Mouse (Mus musculus) myocyte (in vitro differentiated cells): ENCODE results near the gene BC003965.

Source experiments
- E2F4 ChIP-seq: IDR thresholded peaks from one replicate; pipeline ENCODE4 v1.6.1; 2011; ENCODE audit warnings: mild to moderate bottlenecking, control low read depth, moderate library complexity; ENCODE audit not compliant: insufficient read depth
- POLR2A ChIP-seq: IDR thresholded peaks from one replicate; pipeline ENCODE4 v1.6.1; 2011; ENCODE audit warnings: low read depth, mild to moderate bottlenecking, control low read depth, moderate library complexity; ENCODE audit not compliant: insufficient read length
- POLR2AphosphoS2 ChIP-seq: IDR thresholded peaks from one replicate; pipeline ENCODE4 v1.6.1; 2011; ENCODE audit warnings: low read depth, control low read depth; ENCODE audit not compliant: insufficient read length
- TCF12 ChIP-seq: IDR thresholded peaks from one replicate; pipeline ENCODE4 v1.6.1; 2011; ENCODE audit warnings: mild to moderate bottlenecking, control low read depth; ENCODE audit not compliant: poor library complexity, insufficient read depth, severe bottlenecking
- TCF3 ChIP-seq: IDR thresholded peaks from one replicate; pipeline ENCODE4 v1.6.1; 2011; ENCODE audit warnings: low read depth, control low read depth; ENCODE audit not compliant: insufficient read length

DNA sequence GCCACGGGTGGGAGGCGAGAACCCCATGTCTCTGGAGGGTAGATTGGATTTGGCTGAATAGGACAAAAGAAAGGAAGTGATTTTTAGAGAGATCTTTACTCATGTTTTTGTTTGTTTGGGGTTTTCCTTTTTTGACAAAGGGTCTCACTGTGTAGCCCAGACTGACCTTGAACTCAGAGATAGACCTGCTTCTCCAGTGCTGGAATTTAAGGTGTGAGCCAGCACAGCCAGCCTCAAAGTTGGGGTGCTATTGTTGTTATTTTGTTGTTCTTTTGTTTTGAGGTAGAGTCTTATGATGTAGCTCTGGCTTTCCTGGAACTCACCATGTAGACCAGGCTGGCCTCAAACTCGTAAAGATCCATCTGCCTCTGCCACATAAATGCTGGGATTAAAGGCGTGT is 18.0 kb downstream of the BC003965 start:
- TF ChIP-seq TCF12 (no peak), POLR2A (no peak), E2F4 (no peak), POLR2AphosphoS2 (no peak), TCF3 (no peak)
